Mouse (Mus musculus) left cerebral cortex, adult 11 months (tissue): ENCODE data around the gene Glrp1.

Source experiments
- DNase-seq: peaks from one replicate; pipeline ENCODE4 v3.0.0; 2022; ENCODE audit warnings: low spot score

Gene Glrp1

DNA sequence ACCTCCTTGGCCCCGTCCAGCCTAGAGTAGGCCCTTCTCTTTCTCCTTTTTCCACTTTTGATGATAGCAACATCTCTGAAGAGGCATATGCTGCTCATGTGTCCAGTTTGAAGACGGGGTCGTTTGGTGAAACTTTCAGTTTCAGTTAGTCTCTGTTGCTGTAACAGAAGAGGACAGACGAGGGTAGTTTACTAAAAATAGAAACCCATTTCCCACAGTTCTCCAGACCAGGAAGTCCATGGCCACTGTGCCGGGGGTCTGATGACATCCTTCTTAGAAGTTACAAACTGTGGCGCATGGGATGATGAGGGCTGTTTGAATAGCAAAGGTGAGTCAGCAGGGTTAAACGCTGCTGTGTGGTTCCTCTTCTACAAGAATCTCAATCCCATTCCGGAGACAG lies at the start of gene Glrp1:
Glrp1 (minus strand) TSS at position 278 of the 400 bp plus-strand sequence.
- DNase-seq: no peak

GRCm38 (mm10) chr1:88559258-88559657 lies 49.4 kb upstream of the Glrp1 start:
- no peak for DNase-seq

DNA sequence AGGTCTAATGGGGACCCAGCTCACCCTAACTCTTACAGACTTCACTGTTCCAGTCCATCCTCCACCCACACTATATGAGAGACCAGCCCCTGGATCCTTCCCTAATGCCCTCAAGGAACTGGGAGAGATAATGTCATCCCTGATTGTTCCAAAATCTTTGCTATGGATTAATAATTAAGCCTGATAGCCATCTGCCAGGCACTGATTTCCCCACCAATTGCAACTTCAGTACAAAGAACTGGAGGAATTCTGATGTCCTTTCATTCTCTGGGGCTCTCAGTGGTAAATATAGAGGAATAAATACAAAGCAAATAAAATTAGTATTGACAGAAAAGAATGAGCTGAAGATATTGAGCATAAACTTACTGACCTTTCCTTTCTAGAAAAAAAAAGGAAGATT lies 48.9 kb upstream of the Glrp1 start:
- no peak for DNase-seq

- DNase-seq: no peak
These were observed 46.5 kb upstream of the Glrp1 start for GRCm38 (mm10) chr1:88556401-88556800.

DNA sequence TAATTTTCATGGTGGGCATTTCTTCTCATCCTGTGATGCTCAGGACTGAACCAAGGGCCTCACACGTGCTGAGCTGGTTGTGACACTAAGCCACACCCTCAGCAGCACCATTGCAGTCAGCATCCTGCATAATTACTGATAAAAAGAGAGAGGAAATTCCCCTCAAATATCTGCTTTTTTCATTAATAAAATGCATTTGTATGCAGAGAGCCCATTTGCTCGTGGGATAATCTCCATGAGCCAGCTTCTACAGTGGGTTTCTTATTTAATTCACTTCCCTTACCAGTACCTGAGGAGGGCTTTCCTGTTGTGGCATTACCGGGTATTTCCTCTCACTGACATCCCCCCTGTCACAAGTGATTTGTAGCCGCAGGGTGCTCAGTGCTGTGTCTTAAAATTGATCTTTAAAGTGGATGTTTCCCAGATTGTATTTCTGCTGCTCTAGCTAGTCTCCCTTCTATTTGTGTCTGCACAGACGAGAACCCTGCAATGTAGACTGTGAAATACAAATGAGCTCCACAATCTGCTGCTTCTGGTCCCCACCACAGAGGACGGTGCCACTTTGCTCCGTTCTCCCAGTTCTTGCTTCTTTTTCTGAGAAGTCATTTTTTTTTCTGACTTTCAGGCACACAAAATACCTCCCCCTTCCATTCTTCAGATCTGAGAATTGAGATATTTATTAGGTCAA lies 43.8 kb upstream of the Glrp1 start:
- no peak for DNase-seq

- no peak for DNase-seq
These were observed 39.4 kb upstream of the Glrp1 start for GRCm38 (mm10) chr1:88549263-88549662.

GRCm38 (mm10) chr1:88547172-88547571 lies 37.3 kb upstream of the Glrp1 start:
- DNase-seq: no peak

DNA sequence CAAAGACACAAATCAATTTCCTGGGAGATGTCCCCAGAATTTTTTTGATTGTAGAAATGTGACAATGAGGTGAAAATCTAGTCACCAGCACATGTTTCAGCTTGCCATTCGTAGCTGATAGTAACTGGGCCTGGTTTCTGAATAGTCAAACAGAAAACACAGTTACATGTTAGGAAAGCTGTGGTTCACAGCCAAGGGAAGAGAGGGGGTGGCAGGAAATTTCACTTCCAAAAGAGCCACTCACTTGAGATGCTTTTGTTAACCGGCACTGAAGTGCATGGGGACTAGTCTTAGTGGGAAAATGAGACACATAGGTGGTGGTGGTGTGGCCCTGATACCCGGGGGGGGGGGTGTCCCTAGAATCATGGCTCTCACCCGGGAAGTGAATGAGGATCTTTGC lies 33.7 kb upstream of the Glrp1 start:
- no peak for DNase-seq

DNA sequence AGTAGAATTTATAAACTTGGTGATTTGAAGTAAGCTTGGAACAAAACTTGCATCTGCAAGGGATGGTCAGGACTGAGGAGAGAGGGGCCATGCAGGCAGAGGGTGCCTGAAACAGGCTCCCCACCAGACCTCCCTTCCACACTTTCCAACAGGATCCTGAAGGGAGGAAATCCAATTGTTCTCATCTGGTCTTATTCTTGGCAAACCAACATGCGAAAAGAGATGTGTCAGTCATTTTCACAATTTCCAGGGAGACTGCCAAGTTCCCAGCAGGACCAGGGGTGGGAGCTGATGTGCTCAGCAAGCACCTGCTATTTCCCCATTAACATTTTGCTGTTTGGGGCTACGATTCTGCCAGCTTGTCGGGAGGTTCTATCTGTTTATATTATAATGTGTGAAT lies 30.0 kb upstream of the Glrp1 start:
- no peak for DNase-seq

- no peak for DNase-seq
These were observed 29.4 kb upstream of the Glrp1 start for GRCm38 (mm10) chr1:88539256-88539655.

- no peak for DNase-seq
These were observed 26.4 kb upstream of the Glrp1 start for GRCm38 (mm10) chr1:88536308-88536707.

DNA sequence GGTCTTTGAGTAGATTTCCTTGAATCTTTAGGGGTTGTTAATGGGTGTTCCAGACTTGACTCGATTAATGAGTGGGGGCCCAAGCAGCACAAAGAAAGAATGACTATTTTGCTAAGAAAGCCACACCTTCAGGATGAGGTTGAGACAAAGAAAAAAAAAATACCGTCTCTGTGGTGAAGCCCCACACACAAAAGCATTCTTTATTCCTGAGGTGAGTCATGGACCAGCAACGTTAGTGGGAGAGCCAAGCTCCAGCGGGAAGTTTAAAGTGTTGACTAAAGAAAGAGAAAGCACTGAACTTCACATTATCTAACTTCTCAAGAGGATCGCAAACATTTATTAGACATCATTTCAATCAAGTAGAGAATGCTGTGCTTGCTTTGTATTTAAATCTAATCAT lies 24.2 kb upstream of the Glrp1 start:
- no peak for DNase-seq

GRCm38 (mm10) chr1:88526161-88526560 lies 16.3 kb upstream of the Glrp1 start:
- no peak for DNase-seq

DNA sequence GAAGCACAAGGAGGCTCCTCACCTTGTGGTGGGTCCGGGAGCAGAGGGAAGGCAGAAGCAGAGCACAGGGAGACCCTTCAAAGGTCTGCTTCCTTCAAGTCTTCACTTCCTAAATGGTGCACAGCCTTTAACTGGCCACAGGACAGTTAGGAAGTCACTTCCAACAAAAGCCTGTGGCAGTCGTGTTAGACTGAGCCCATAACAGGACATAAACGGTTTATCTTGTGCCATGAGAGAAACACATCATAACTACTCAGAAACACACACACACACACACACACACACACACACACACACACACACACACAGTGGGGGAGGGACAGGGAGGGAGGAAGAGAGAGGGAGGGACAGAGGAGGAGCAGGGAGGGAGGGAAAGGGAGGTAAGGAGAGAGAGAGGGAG lies 15.8 kb upstream of the Glrp1 start:
- no peak for DNase-seq

GRCm38 (mm10) chr1:88521170-88521747 lies 11.4 kb upstream of the Glrp1 start:
- DNase-seq: no peak

- no peak for DNase-seq
These were observed 3.7 kb upstream of the Glrp1 start for GRCm38 (mm10) chr1:88513613-88514012.

GRCm38 (mm10) chr1:88507886-88508285 lies 2.0 kb downstream of the Glrp1 start:
- DNase-seq: no peak

DNA sequence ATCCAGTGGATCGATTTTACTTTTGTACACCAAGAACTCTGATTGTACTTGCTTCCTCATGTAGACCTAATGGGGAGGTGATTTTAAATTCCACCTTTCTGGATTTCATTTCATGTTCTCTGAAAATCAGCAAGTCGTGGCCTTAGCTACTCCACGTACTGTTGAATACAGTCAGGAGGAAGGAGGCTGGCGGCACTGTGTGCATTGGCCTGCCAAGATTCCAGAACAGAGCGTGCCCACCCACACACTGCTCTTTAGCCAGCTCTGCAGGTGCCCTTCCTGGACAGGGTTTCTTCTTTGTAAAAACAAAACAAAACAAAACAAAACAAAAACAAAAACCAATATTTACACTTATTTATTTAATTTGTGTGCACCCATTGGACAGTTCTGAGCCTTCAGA lies 2.7 kb downstream of the Glrp1 start:
- no peak for DNase-seq

- no peak for DNase-seq
These were observed 3.5 kb downstream of the Glrp1 start for GRCm38 (mm10) chr1:88506412-88506811.

DNA sequence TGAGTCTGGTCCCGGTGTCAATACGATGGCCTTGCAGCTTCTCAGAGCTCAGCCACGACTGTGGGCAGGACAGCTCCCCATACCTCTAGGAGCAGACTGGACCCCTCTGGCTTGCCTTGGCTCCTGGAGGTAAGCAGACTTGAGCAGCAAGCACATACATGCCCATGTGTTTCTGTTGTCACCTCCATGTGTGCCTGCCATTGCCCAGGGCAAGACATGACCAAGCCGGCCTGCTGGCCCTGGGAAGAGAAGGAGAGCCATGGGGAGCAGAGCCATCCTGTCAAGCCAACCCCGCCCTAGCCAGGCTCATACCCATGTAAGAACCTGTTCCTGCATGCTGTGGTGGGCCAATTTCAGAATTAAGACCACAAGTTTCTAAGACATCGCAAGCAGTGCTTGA lies 4.2 kb downstream of the Glrp1 start:
- no peak for DNase-seq

- DNase-seq: no peak
These were observed 5.3 kb downstream of the Glrp1 start for GRCm38 (mm10) chr1:88504531-88504945.

- no peak for DNase-seq
These were observed 7.0 kb downstream of the Glrp1 start for GRCm38 (mm10) chr1:88502822-88503221.

DNA sequence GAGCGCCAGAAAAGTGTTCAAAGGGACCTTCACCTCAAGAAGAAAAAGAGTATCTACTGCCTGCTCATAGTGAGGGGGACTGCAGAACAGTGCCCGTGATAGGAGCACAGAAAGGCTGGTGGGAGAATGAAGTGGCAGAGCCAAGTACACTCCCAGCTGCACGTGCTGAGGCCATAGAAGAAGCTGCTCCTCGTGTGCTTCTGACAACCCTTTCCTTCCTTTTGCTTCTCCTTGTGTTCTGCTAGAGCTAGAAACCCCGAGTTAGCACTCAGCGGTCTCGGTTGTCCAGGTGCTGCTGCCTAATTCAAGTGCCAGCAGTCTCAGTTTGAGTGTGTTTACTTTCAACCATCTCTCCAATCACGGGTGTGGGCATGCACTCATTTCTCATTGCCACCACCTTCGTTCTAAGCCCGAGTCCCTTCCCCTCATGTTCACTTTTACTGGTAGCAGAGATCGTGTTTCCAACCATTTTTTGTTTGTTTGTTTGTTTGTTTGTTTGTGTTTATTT lies 10.6 kb downstream of the Glrp1 start:
- DNase-seq: no peak

DNA sequence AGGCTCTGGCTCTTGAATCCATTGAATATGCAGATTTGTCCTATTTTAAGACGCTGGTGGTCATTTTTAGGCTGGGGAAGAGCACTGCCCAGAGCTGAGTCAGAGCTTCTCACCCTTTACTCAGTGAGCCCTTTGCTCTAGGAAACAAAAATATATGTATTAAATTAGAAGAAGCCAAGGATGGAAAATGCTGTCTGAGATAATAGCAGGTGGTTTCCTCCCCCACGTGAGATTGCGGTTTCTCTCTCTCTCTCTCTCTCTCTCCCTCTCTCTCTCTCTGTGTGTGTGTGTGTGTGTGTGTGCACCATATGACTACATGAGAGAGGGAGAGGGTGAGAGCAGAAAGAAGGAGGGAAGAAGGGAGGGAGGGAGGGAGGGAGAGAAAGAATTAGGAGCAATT lies 12.5 kb downstream of the Glrp1 start:
- DNase-seq: no peak
